Mouse (Mus musculus) E14TG2a.4 (cell line): Measurements from ENCODE around the gene 1700028K03Rik.

Source experiments
- CTCF ChIP-seq: conservative IDR thresholded peaks from 2 replicates; pipeline ENCODE4 v1.5.1; 2014; ENCODE audit warnings: low read length
- NANOG ChIP-seq: IDR thresholded peaks from 2 replicates; pipeline ENCODE4 v1.6.1; 2014; ENCODE audit warnings: borderline replicate concordance, low read length, mixed read lengths
- POU5F1 ChIP-seq: IDR thresholded peaks from 2 replicates; pipeline ENCODE4 v1.6.1; 2014; ENCODE audit warnings: low read length, borderline replicate concordance

- TF ChIP-seq CTCF (no peak), NANOG (no peak), POU5F1 (no peak)
Measured at GRCm38 (mm10) chr5:107534581-107534980, at the start of gene 1700028K03Rik.
